Mouse (Mus musculus) adrenal gland, postnatal 25 days (tissue): ENCODE measurements at regions not wholly inside any gene's neighbourhood (a gene's known extent, or its start where the extent isn't known, plus 50 kb on each side); places are given as distances from the start of the nearest gene placed in this dataset.

Experiments used
- DNase-seq: peaks from one replicate; pipeline ENCODE4 v3.0.0; 2021; ENCODE audit warnings: mixed read lengths

DNA sequence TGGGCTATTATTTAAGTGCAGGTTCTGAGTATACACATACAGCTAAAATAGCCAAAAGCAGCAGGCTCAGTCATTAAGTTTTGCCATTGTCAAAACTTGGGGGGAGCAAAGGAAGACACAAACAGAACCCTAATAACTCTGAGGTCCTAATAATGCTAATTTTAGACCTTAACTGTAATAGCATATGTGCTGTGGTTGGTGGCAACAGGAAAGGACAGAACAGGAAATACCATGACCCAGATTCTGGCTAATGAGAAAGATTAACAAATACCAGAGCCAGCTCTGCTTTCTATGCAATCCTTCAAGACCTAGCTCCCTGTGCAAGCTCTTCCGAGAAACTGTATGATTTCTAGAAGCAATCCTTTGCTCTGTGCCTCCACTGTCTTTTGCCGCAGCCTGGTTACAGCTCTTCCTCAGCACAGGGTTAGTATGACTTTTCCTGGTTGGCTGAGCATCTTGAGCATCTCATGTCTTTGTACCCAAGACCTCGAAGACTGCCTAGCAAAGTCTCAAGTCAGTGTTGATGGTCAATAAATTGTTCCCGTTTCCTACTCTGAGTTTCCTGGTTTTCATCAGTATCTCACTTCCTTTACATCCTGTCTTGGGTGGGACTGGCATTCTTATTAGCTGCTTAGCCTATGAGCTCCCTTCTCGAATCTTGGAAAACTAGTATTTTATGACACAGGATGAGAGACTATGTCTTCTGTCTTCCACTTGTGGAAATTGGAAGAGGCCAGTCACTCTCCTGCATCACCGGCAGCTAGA lies 49.9 kb upstream of the Eed start:
- no peak for DNase-seq

DNA sequence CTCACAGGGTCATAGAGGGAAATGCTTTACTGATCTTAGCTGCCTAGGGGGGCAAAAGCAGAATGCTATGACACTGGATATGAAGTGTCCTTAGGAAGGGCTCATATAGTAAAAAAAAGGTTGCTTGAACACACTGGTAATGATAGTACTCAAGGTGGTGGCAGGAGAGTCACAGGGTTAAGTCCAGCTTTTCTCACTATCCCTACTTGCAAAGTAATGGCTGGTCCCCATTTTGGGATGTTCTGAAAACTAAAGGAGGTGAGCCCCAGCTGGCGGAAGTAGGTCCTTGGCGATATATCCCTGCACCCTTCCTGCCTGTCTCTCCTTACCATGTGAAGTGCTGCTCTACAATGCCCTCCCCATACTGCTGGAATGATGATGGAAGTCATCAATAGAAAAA lies 52.3 kb upstream of the Eed start:
- DNase-seq: no peak

DNA sequence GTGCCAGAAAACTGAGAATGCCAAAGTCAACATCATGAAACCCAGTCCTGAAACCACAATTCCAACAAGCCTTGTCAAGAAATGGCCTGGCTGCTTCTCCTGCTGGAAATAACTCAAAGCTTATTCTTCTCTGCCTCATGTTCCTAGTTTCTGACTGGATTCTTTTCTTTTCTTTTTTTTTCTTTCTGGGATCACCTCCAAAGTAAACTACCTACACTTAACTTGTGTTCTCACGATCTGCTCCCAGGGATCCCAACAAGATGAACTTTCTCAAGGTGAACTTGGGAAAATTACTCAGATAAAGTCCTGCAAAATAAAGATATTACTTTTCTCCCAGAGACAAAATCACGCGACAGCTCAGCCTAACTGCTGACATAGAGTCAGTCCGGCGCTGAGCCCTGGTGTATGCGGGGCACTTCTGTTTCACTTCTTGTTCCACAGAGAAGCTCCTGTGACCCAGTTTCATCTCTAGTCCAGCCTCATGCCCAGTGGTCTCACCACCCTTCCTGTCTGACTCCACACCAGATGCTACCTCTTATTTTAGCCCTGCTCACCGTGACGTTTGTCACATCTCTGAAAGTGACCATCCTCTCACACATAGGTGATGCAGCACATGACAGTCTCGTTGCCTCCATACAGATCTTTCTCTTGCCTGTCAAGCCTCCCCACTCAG lies 53.0 kb upstream of the Eed start:
- no peak for DNase-seq

DNA sequence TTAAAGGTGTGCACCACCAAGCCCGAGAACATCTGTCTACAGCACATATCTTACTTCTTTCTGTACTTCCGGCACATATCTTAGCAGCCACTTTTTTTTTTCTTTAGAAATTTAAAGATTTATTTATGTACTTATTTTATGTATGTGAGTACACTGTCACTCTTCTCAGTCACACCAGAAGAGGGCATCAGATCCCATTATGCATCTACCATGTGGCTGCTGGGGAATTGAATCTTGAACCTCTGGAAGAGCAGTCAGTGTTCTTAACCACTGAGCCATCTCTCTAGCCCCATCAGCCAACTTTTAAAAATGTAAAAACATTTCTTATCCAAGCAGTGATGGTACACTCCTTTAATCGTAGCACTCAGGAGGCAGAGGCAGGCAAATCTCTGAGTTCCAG lies 53.7 kb upstream of the Eed start:
- no peak for DNase-seq

DNA sequence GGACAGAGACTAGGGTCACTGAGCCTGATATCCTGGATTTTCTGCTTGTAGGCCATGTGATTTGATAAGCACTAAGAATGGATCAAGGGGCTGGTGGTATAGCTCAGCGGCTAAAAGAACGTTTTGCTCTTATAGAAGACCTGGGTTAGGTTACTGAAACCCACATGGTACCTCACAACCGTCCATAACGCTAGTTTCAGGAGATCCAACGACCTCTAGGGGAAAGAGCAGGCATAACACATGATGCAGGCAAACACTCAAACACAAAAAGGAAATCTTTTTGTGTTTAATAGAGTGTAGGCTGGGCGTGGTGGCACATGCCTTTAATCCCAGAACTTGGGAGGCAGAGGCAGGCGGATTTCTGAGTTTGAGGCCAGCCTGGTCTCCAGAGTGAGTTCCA lies 54.6 kb upstream of the Eed start:
- DNase-seq: no peak

DNA sequence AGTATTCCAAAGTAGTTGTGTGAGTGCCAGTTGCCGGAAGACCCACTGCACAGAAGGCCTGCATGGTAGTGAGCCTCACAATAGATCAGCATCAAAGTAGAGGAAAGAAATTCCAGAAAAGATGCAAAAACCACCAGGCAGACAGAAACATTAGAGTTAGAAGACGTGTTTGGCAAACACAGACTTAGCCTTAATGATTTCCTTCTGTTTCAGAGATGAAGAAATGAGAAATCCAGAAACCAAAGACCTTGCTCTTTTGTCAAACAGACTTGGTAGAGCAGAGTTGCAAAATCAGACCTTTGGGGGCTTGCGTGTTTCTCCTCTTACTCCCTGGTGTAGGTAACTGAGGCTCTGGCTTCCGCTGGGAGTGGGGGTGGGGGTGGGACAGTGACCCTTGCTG lies 57.0 kb upstream of the Eed start:
- DNase-seq: no peak

DNA sequence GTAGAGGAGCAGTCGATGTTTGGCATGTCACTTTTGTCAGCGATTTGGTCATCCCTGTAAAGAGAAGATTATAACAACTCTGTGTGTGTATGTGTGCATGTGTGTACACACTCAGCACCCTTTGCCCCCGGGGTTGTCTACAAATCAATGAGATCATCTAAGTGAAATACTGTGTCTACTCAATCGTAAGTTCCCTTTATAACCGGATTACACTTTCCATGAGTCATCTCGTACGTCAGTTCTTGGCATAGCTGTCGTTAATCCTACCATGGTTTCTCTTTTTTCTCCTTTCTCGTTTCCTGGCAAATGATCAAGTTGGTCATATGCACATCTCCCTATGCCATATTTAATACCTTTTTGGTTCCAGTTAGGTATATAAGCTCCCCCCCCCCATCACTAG lies 58.7 kb upstream of the Eed start:
- DNase-seq: no peak

DNA sequence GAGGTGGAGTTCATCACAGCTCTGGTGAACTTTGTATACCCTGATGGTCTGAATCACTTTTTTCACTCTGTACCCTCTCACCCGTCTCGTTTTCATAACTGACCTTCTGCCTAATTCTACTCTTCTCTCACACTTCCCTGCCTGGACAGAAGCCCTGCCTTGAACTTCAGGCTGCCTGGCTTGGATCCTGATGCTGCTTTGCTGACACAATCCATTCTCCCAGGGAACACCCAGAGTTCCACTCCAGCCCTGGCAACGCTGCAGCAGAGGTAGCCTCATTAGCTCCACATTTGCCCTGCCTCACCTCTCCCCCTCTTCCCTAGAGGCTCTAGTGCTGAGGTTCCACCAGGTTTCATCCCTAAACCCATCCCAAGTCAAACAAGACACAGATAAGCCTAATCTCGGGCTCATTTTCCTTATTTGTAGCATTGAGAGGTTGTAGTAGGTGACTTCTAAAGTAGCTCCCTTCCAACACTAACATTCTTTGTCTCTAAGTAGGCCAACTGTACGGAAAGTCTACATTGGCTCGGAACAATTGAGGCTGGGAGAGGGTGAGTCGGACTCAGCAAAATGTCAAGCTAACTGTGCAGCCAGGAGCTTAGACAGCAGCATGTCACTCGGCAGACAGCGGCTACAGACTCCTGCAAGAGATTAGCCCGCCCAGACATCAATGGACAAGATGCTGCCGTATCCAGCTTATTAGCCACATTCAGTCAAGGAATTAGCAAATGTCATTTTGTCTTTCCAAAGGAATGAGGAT lies 60.0 kb upstream of the Eed start:
- peak; percentile 48 for DNase-seq

DNA sequence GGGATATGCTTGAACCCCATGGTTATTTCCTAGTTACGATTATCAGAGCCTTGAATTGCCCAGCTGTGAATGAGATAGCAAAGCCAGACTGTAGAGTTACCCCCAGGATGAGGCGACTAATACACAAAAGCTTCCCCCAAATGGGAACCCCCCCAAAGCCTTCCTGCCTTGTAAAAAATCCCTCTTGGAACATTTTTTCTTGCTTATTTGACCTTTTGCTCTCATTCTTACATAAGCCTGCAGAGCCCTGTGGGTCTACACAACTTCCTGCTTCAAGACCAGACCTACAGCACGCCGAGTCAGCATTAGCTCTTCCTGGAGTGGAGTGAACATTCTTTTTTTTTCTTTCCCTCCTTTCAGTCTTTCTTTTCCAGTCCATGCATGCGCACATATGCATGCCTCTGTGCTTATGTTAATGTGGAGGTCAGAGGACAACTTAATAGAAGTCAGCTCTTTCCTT lies 60.8 kb upstream of the Eed start:
- DNase-seq: no peak

DNA sequence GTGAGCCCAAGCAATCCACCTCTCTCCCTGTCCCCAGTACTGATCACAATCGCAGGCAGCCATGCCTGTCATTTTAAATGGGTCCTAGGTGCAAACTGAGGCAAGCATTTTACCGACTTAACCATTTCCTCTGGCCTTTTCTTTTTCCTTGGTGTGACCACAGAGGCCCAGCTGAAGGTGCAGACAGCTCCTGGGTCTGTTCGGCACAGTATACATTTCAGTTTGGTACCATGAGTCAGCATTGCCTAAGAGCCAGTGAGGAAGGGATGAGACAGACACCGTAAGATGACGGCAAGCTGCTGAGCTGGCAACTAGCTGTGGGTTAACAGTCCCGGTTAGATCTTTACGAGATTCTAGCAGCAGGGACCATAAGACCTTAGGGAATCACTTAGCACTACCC lies 61.6 kb upstream of the Eed start:
- DNase-seq: no peak

DNA sequence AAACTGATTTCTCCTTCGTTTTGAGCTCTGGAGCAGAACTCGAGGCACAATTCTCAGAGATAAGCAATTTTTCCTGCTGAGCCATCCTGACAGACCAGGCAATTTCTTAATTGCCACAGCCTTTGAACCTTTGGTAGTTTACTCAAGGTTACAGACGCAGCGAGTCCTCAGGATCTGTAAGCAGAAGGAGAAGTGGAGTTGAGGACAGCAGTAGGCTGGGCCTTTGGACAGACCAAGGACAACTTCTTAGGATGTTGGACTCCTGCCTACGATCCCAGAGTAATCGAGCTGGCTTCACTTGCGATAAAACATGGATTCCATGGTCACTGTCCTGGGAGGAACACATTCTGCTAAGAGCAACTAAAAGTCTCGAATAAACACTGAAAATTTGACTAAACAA lies 62.7 kb upstream of the Eed start:
- no peak for DNase-seq

DNA sequence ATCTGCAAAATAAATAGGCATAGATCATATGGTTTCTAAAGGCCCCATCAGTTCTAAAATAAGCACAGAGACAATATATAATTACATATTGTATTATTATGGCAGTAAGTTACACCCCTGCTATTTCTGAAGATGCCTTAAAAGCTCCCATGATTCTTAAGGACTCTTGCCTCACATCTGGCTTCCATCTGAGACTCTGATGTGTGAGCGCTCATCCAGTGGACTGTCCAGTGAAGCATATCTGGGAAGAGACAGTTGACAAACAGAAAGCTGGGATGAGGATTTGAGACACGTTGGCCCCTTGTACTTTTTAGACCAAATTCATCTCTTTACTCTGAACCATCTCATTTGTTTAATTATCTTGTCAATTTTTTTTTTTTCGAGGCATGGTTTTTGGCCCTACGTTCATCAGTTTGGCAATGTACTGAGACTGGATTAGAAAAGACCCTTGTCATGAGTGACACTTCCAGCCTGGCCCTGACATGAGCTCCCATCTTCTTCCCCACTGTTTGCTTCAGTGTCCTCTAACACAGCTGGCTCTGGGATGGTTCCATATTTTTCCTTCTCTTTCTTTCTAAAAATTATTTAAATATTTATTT lies 63.4 kb upstream of the Eed start:
- DNase-seq: no peak

DNA sequence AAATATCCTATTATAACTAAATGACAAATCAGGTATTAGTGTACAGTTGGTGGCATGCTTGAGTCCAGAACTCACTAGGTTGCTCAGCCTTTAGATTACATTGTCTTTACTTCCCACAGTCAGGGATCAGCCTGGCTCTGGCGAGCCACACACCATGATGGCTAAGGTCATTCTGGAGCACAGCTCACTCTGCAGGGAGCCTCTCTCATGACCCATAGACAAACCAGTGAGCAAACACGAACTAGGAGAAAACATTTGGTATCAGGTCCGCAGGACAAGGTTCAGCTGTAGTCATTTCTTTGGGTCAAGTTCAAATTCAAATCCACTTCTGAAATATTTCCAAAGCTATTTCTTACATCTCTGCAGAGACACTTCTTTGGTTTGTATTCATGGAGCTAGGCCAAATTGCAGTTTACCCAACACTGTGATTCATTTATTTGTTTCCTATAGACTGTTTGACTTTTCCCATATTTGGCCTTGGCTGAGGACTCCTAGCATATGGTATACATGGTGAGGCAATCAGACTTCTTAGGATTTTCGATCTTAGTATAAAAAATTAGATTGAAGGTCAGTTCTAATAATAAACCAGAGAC lies 64.5 kb upstream of the Eed start:
- no peak for DNase-seq

DNA sequence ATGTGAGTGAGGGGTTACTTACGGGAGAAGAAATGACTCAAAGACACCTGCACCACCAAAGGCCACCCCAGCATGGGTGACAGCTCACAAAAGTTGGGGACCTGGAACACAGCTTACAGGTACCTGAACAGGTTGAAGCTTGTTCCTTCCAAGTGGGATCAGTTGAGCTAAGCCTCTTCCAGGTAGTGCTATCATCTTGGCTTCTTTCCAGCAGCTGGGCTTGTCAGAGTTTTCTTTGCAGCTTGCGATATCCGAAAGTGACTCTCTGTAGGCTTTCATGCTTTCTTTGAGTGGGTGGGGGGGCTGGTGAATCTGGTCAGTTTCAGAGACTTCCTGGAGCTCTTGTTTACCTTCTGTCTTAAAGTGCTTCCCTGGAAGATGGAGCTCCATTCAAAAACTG lies 65.4 kb upstream of the Eed start:
- DNase-seq: no peak

DNA sequence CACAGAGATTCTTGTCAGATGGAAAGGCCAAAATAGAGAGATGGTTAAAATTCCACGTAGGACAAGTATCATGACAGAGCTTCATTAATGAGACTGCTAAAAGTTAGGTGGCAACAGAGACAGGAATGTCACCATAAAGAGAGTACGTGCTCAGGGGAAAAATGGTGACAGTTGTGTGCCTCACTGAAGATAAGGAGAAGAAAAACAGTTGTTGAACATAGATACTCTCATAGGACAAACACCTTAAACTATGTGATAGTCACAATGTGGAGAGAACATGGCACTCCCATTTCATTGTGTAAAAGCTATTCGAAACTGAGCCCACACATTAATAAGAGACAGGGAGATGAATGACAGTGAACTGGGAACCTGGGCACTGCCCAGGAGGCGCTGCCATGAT lies 66.1 kb upstream of the Eed start:
- DNase-seq: no peak

DNA sequence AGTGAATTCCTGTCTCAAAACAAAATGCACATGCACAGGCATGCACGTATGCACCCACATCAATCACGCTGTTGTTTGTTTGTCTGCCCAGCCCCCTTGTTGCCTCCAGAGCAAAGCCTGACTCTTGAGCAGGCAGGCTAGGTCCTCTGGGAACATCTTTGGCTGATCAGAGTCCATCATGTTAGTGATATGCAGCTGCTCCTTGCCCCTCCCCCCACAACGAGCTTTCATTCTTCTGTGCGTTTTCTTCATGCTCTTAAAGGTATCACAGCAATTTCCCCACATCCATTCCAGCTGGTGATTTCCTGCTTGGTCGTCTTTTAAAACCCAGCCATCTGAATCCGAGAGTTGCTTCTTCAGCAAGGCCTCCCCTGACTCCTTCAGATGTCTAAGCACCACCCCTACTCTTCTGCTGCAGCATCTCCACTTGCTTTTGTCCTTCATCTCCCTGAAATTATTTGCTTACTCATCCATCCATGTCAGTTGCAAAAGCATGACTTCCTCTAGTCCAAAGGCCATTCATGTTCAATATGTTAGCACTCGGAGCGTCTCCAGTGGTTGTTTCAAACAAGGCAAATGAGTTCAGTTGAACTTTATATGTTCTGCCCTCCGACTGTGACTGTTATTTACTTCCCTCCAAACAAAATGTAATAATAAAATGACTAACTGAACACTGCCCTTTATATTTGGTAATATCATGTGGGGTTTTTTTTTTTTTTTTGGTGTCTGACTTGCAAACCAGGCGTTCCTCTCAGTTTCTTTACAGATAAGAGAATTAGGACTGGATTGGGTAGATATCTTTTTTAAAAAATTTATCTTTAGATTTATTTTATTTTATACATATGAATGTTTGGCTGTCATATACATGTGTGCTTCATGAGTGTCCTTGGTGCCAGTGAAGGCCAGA lies 67.9 kb upstream of the Eed start:
- no peak for DNase-seq

DNA sequence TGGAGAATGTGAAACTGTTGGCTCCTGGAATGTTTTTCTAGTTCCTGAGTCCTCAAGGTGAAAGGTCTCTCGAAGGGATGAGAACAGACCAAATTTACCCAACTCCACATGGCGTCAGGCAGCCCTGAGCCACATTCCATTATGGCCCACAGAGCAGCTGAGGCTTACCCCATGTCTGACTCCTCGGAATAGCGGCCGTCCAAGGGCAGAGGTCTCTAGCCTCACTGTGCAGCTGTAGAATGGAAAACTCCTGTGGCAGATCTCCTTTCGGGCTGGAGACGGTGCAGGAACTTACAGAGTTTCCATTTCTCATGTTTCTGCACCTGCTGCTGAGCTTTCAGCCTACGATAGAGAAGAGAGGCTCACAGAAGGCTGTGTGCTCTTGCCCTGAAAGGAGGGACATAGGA lies 69.1 kb upstream of the Eed start:
- no peak for DNase-seq

DNA sequence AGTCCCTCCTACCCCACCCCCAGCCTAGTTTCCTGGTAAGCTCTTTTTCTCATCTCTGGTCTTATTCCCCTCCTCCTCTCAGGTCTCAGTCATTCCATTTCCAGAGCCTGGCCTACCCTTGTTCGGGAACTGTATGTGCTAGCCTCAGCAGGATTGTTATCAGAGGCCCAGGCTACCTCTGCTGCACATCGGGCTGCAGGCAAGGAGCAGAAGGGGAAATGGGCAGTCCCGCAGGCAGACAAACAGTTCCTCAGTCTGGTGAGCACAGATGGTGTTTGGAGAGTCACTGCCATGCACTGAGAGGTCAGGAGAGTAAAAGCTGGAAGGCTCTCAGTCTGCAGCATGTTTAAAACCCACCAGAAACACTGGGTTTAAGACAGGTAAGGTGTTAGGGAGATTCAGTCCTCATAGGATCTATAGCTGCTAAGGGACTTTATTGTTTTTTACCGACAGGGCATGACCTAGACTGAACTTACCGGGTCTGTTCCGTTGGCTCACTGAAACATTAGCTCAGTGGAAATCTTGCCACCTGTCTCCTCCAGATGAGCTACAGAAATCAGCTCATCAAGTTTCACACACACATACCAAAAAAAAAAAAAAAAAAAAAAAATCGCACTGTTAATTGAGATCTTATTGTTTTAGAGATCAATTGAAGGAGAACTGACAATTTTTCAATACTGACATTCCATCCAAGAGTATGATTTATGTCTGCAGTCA lies 74.2 kb upstream of the Eed start:
- DNase-seq: no peak

DNA sequence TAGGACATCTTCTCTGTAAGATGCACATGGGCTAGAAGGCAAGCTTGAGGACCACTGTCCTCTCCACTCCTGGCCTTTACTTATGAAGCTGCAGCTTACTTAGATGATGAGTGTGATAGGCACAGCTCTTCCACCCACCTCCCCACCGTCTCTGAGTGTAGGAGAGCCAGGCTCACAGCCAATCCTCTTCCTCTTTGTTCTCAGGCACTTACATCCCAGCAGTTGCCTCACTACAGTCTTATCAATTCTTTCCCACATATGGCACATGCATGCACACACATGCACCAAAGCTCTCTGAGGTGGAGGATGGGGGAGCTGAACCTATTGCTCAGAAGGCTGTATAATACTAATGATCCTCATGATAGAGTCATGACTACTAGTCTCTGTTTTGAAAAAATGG lies 72.1 kb upstream of the Picalm start:
- DNase-seq: no peak

DNA sequence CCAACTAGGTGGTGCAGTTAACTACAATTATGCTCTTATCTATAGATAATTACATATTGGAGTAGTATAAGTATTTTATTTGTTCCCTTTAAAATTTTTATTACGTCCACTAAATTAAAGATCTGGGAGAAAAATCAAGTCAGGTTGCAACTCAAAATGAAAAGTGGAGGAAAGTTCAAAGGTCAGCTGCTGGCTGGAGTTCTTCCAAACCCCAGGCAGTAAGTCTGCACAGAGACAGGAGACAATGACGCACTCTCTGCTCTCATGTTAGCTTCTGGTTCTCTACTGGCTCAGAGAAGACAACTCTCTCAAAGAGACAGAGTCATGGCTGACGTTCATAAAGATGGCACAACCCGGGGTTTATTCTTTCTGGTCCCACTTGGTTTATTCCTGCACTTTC lies 71.4 kb upstream of the Picalm start:
- peak; percentile 30 for DNase-seq

DNA sequence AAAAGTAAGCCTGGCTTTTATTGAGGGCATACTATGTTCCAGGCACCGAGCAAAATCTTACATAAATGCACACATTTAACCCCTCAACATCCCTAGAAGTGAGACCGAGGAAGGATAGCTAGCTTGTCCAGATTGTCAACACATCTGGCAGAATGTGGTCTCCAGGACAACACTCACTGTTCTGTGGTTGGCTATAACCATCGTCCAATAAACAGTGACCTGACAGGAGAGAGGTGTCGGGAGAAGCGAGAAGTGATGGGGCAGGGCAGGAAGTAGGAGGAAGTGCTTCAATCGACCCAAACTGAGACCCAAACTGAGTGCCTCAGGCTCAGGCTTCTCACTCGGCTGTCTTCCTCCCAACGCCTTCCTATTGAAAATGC lies 70.8 kb upstream of the Picalm start:
- no peak for DNase-seq
